Mouse (Mus musculus): ENCODE measurements around the gene Cd5. TPM values are rescaled to one million over a fixed set of nuclear protein-coding genes. Genes with fewer than 3 reads are reported as not detected.

Gene Cd5
- polyA plus RNA-seq, 1 experiment from 2014 or later = 0.68 TPM

DNA sequence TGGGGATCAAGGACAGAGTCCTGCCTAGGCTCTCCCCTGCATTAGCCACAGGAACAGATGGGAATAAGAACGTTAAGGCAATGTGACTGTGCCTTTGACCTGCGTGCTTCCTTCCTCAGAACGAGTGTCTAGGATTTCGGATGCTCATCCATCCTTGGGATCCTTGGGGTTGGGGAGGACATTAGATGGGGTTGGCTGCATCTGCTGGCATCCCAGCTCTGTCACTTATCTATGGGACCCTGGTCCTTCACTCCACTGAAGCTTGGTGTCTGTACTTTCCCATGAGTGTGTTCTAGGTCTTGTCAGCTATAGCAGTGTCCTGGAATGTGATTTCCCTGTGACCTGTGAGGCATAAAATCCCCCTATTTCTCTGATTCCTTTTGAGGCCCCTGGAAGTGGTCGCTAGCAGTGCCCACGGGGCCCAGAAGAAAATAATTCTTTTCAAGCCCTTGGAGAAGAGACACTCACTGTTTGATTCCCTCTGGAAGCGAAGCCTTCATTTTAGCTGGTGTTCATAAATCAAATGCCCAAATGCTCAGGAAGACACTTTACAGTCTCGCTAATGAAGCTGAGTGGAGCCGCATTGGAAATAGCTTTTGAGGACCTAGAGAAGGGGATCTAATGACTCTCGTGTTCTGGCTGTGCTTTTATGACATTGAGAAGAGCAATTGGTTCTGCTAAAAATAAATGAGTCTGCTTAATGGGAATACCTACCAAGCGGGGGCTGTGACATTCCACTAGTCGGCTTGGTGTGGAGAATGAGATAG, 30.8 kb upstream of the Cd5 start:
- no peak for TF ChIP-seq CTCF (IDR thresholded peaks at IDR 0.05)
- TF ChIP-seq EP300 (IDR thresholded peaks at IDR 0.05) = no peak
- no peak overlapping the region for H3K4me3 ChIP-seq (ENCODE audit: low read depth, low read length)
- DNase-seq (ENCODE audit: low spot score) = no peak
- H3K9ac ChIP-seq (replicated peaks; ENCODE audit: low read depth) = no peak overlapping the region
- H3K36me3 ChIP-seq (ENCODE audit: insufficient read depth, low read length) = no peaks in the 10 kb centered on the region
- no peaks in the 10 kb centered on the region for H3K9me3 ChIP-seq (ENCODE audit: low read length)
- no peak overlapping the region for H3K4me2 ChIP-seq (replicated peaks; ENCODE audit: low read depth, low read length)
- no peak overlapping the region for H3K27ac ChIP-seq (ENCODE audit: low read length)
- 70% methylated on average over 12 of the region's 12 CpGs for WGBS
- no peak for ATAC-seq
- H3K4me1 ChIP-seq (ENCODE audit: insufficient read depth, low read depth, low read length) = no peaks in the 10 kb centered on the region
- H3K27me3 ChIP-seq (replicated peaks; ENCODE audit: insufficient read depth, low read length) = no peaks in the 10 kb centered on the region

DNA sequence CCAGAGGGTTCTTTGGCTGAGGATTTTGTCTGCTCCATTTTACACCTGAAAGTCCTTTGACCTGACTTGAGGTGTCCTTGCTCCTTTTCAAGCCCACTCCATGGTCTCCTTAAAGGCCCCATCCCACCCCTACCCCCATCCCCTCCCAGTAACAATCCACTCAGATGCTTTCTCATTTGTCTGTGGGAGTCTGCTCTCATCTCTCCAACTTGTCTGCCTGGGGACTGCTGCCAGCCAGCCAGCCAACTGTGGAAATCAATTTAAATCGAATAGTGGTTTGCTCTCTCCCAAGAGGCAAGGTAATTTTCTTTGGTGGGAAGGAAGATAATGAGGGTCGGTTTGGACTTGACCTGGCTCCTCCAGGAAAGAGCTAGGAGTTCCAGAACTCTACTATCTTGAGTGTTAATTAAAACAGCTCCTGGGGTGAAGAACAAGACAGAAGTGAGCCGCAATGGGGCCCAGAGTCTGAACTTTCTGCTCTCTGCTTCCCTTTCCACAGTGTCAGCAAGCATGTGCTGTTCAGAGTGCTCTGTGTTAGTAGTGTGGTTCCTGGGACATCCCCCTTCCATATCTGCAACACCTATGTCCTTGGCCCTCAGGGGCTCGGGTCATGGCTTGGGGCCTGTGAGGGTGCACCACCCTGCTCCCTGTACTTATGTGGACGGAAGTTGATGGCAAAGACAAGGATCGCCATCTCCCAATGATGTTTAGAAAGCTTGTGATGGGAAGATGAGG, 30.1 kb upstream of the Cd5 start:
- TF ChIP-seq EP300 (IDR thresholded peaks at IDR 0.05) (no peak), CTCF (IDR thresholded peaks at IDR 0.05) (no peak)
- no peak overlapping the region for H3K27ac ChIP-seq (ENCODE audit: low read length)
- no peak overlapping the region for H3K9ac ChIP-seq (replicated peaks; ENCODE audit: low read depth)
- H3K4me2 ChIP-seq (replicated peaks; ENCODE audit: low read depth, low read length) = no peak overlapping the region
- H3K9me3 ChIP-seq (ENCODE audit: low read length) = no peaks in the 10 kb centered on the region
- no peaks in the 10 kb centered on the region for H3K4me1 ChIP-seq (ENCODE audit: insufficient read depth, low read depth, low read length)
- H3K36me3 ChIP-seq (ENCODE audit: insufficient read depth, low read length) = no peaks in the 10 kb centered on the region
- no peaks in the 10 kb centered on the region for H3K27me3 ChIP-seq (replicated peaks; ENCODE audit: insufficient read depth, low read length)
- no peak for ATAC-seq
- 75% methylated on average over 6 of the region's 6 CpGs for WGBS
- H3K4me3 ChIP-seq (ENCODE audit: low read depth, low read length) = no peak overlapping the region
- no peak for DNase-seq (ENCODE audit: low spot score)

DNA sequence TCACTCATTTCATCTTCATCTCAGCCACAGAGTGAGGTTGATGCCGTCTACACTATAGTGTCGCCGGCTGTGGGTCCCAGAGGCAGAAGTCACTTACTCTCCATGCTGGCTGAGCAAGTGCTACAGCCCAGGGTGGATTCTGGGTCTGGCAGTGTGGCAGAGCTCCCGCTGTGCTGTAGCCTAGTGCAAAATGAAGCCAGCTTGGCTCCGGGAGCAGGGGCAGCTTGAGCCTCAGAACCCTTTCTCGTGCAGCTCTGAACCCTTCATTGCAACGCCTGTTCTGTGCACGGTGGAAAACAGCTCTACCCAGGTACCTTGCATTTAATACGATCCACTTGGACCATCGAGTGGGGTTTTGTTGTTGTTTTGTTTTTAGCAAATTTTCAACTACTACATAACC, 28.8 kb upstream of the Cd5 start:
- ATAC-seq (no peak), DNase-seq (ENCODE audit: low spot score) (no peak)

DNA sequence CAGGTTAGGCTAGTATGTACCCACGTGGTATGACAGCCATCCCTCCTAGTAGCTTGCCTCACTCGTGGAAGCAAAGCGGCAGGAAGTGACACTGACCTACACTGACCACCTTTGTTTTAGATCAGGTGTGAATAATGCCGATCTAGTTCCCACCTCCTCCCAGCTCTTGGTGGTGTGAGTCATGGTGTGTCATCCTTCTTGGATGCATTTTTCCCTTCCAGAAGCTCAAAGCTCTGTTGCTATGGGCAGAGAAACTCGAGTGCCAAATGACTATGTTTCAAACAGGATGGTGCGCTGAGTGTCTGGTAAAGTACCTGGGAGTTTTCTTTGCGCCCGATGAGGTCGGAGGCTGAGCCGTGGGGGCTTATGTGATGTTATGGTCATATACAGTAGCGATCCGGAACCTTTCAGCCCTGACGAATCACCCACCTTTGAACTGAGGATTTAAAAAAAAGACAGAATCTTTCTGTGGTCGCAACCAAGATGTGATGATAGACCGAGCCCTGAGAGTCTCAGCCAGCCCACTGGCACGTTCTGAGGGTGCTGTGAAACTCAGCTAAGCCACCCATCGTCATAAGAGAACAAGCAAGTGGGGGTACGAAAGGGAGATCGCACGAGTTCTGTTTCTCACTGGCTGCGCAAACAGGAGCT, 24.7 kb upstream of the Cd5 start:
- H3K27ac ChIP-seq (ENCODE audit: low read length) = no peak overlapping the region
- no peak for DNase-seq (ENCODE audit: low spot score)
- H3K36me3 ChIP-seq (ENCODE audit: insufficient read depth, low read length) = no peaks in the 10 kb centered on the region
- H3K4me3 ChIP-seq (ENCODE audit: low read depth, low read length) = no peak overlapping the region
- no peaks in the 10 kb centered on the region; the same call in 1 of the 2 replicates for H3K4me1 ChIP-seq (ENCODE audit: insufficient read depth, low read depth, low read length)
- TF ChIP-seq CTCF (IDR thresholded peaks at IDR 0.05) (no peak), EP300 (IDR thresholded peaks at IDR 0.05) (no peak)
- no peak overlapping the region for H3K9ac ChIP-seq (replicated peaks; ENCODE audit: low read depth)
- no peaks in the 10 kb centered on the region for H3K27me3 ChIP-seq (replicated peaks; ENCODE audit: insufficient read depth, low read length)
- H3K9me3 ChIP-seq (ENCODE audit: low read length) = no peaks in the 10 kb centered on the region
- no peak for ATAC-seq
- 66% methylated on average over 21 of the region's 21 CpGs for WGBS
- H3K4me2 ChIP-seq (replicated peaks; ENCODE audit: low read depth, low read length) = no peak overlapping the region

More for the DNA sequence above, 28.8 kb upstream of the Cd5 start:
- H3K27me3 ChIP-seq (replicated peaks; ENCODE audit: insufficient read depth, low read length) = no peaks in the 10 kb centered on the region
- no peak overlapping the region for H3K9ac ChIP-seq (replicated peaks; ENCODE audit: low read depth)
- no peak overlapping the region for H3K4me3 ChIP-seq (ENCODE audit: low read depth, low read length)
- H3K4me1 ChIP-seq (ENCODE audit: insufficient read depth, low read depth, low read length) = no peaks in the 10 kb centered on the region
- no peaks in the 10 kb centered on the region for H3K36me3 ChIP-seq (ENCODE audit: insufficient read depth, low read length)
- H3K4me2 ChIP-seq (replicated peaks; ENCODE audit: low read depth, low read length) = no peak overlapping the region
- H3K9me3 ChIP-seq (ENCODE audit: low read length) = no peaks in the 10 kb centered on the region
- H3K27ac ChIP-seq (ENCODE audit: low read length) = no peak overlapping the region
- WGBS = 87% methylated on average over 10 of the region's 10 CpGs
- no peak for TF ChIP-seq CTCF (IDR thresholded peaks at IDR 0.05)
- TF ChIP-seq EP300 (IDR thresholded peaks at IDR 0.05) = no peak

DNA sequence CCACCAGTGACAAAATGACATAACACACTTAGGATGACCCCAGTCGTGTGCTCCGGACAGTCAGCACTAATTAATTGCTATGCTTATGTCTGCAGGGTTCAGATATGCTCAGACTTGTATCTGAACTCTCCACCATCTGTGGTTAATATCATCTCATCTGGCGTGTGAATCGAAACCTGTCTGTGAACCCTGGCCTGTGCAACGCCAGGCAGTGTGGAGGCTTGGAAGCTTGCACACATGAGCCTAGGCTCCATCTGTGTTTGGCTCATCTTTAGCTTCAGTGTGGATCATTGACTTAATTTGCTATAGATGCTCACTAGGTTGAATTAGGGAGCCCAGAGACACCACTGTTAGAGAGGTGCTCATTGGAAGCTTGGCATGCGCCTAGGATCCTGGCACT, 23.7 kb upstream of the Cd5 start:
- WGBS = 67% methylated on average over 6 of the region's 6 CpGs
- Histone ChIP-seq H3K36me3 (ENCODE audit: insufficient read depth, low read length) (no peaks in the 10 kb centered on the region), H3K4me2 (replicated peaks; ENCODE audit: low read depth, low read length) (no peak overlapping the region), H3K4me1 (ENCODE audit: insufficient read depth, low read depth, low read length) (no peaks in the 10 kb centered on the region; the same call in 1 of the 2 replicates), H3K9ac (replicated peaks; ENCODE audit: low read depth) (no peak overlapping the region), H3K9me3 (ENCODE audit: low read length) (no peaks in the 10 kb centered on the region), H3K27ac (ENCODE audit: low read length) (no peak overlapping the region), H3K27me3 (replicated peaks; ENCODE audit: insufficient read depth, low read length) (no peaks in the 10 kb centered on the region), H3K4me3 (ENCODE audit: low read depth, low read length) (no peak overlapping the region)
- ATAC-seq (no peak), DNase-seq (ENCODE audit: low spot score) (no peak)
- TF ChIP-seq EP300 (IDR thresholded peaks at IDR 0.05) (no peak), CTCF (IDR thresholded peaks at IDR 0.05) (no peak)

DNA sequence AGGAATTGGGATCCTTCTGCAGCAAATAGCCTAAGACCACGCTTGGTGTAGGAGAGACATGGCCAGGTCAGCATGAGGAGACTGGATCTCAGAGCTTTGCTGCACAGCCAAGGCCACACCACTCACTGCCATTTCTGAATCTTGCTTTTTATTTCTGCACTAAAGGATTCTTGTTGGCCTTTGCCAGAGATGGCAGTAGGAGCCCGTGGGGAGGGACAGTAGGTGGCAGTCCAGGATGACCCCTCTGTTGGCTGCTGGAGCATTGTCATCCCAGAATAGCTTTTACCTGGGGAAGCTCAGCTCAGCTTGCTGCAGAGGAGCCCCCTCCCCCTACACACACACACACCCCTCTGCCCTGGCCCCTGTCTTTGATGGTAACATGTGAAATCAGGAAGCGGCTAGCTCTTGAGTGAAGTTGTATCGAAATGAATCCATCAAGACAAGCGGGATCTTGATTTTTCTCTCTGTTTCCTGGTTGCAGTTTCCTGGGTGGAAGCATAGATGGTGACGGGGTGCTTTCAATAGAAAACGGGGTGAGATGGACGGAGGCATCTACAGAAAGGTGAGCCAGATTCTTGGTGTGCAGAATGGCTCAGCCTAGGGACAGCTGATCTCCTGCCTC, 23.1 kb upstream of the Cd5 start:
- H3K4me2 ChIP-seq (replicated peaks; ENCODE audit: low read depth, low read length) = no peak overlapping the region
- TF ChIP-seq CTCF (IDR thresholded peaks at IDR 0.05) = no peak
- no peak for TF ChIP-seq EP300 (IDR thresholded peaks at IDR 0.05)
- H3K4me1 ChIP-seq (ENCODE audit: insufficient read depth, low read depth, low read length) = no peaks in the 10 kb centered on the region; the same call in 1 of the 2 replicates
- no peak overlapping the region for H3K9ac ChIP-seq (replicated peaks; ENCODE audit: low read depth)
- H3K9me3 ChIP-seq (ENCODE audit: low read length) = no peaks in the 10 kb centered on the region
- ATAC-seq (no peak), DNase-seq (ENCODE audit: low spot score) (no peak)
- H3K27me3 ChIP-seq (replicated peaks; ENCODE audit: insufficient read depth, low read length) = no peaks in the 10 kb centered on the region
- H3K36me3 ChIP-seq (ENCODE audit: insufficient read depth, low read length) = no peaks in the 10 kb centered on the region
- H3K27ac ChIP-seq (ENCODE audit: low read length) = no peak overlapping the region
- 83% methylated on average over 8 of the region's 8 CpGs for WGBS
- H3K4me3 ChIP-seq (ENCODE audit: low read depth, low read length) = no peak overlapping the region
